Mouse (Mus musculus): Measurements from ENCODE around the gene Krtap5-2. TPM values are rescaled to one million over a fixed set of nuclear protein-coding genes. Genes with fewer than 3 reads are reported as not detected.

The Krtap5-2 gene
- polyA plus RNA-seq, 1 experiment from 2014 or later = not detected

Other genes with a start within 250 kb of the Krtap5-2 start
- gene Brsk2, start 226.3 kb downstream of the Krtap5-2 start, polyA plus RNA-seq (2015; fragmentation: Nextera tagmentation; extraction: Ambion mirVana) = 0.09 and 0.21 TPM in 2 replicates
- 58.9 and 60.7 TPM in 2 replicates for gene Mob2, start 114.9 kb downstream of the Krtap5-2 start, polyA plus RNA-seq (2015; fragmentation: Nextera tagmentation; extraction: Ambion mirVana)
- 2.8 TPM in 2 replicates for gene Dusp8, start 80.2 kb downstream of the Krtap5-2 start, polyA plus RNA-seq (2015; fragmentation: Nextera tagmentation; extraction: Ambion mirVana)
- gene Gm45618, start 55.3 kb downstream of the Krtap5-2 start, polyA plus RNA-seq (2015; fragmentation: Nextera tagmentation; extraction: Ambion mirVana) = not detected in 2 replicates
- gene Gm39115, start 40.0 kb downstream of the Krtap5-2 start, polyA plus RNA-seq (2015; fragmentation: Nextera tagmentation; extraction: Ambion mirVana) = not detected in 2 replicates
- not detected in 2 replicates for gene Gm45337, start 31.4 kb downstream of the Krtap5-2 start, polyA plus RNA-seq (2015; fragmentation: Nextera tagmentation; extraction: Ambion mirVana)
- not detected in 2 replicates for gene Gm29735, start 18.9 kb downstream of the Krtap5-2 start, polyA plus RNA-seq (2015; fragmentation: Nextera tagmentation; extraction: Ambion mirVana)
- not detected in 2 replicates for gene Gm4553, start 10.3 kb downstream of the Krtap5-2 start, polyA plus RNA-seq (2015; fragmentation: Nextera tagmentation; extraction: Ambion mirVana)
- gene Gm10153, start 14.4 kb upstream of the Krtap5-2 start, polyA plus RNA-seq (2015; fragmentation: Nextera tagmentation; extraction: Ambion mirVana) = not detected in 2 replicates
- gene Krtap5-3, start 25.4 kb upstream of the Krtap5-2 start, polyA plus RNA-seq (2015; fragmentation: Nextera tagmentation; extraction: Ambion mirVana) = not detected in 2 replicates
- gene Gm7579, start 35.9 kb upstream of the Krtap5-2 start, polyA plus RNA-seq (2015; fragmentation: Nextera tagmentation; extraction: Ambion mirVana) = not detected in 2 replicates
- gene Krtap5-5, start 54.0 kb upstream of the Krtap5-2 start, polyA plus RNA-seq (2015; fragmentation: Nextera tagmentation; extraction: Ambion mirVana) = not detected in 2 replicates
- gene Gm40460, start 65.1 kb upstream of the Krtap5-2 start, polyA plus RNA-seq (2015; fragmentation: Nextera tagmentation; extraction: Ambion mirVana) = not detected in 2 replicates
- gene Gm2431, start 82.3 kb upstream of the Krtap5-2 start, polyA plus RNA-seq (2015; fragmentation: Nextera tagmentation; extraction: Ambion mirVana) = not detected in 2 replicates
- not detected in 2 replicates for gene Gm4559, start 98.4 kb upstream of the Krtap5-2 start, polyA plus RNA-seq (2015; fragmentation: Nextera tagmentation; extraction: Ambion mirVana)
- gene Krtap5-1, start 121.1 kb upstream of the Krtap5-2 start, polyA plus RNA-seq (2015; fragmentation: Nextera tagmentation; extraction: Ambion mirVana) = not detected in 2 replicates
- gene Krtap5-4, start 127.5 kb upstream of the Krtap5-2 start, polyA plus RNA-seq (2015; fragmentation: Nextera tagmentation; extraction: Ambion mirVana) = not detected in 2 replicates
- gene Ifitm10, start 197.7 kb upstream of the Krtap5-2 start, polyA plus RNA-seq (2015; fragmentation: Nextera tagmentation; extraction: Ambion mirVana) = 1.6 and 2.0 TPM in 2 replicates
- gene Gm49369, start 206.7 kb upstream of the Krtap5-2 start, polyA plus RNA-seq (2015; fragmentation: Nextera tagmentation; extraction: Ambion mirVana) = 1.4 and 1.8 TPM in 2 replicates
- gene Ctsd, start 212.0 kb upstream of the Krtap5-2 start, polyA plus RNA-seq (2015; fragmentation: Nextera tagmentation; extraction: Ambion mirVana) = 408 and 415 TPM in 2 replicates